Mouse (Mus musculus) frontal cortex, postnatal 25 days (tissue): Measurements from ENCODE around the gene Taf3.
A peak's percentile ranks its signal among the peaks of the same experiment; 100 is the strongest.

ENCODE experiments used
- DNase-seq, 2 experiments: peaks; one replicate each; pipeline ENCODE4 v3.0.0; 2022; ENCODE audit warnings: low spot score in 2 of 2

The Taf3 gene

DNA sequence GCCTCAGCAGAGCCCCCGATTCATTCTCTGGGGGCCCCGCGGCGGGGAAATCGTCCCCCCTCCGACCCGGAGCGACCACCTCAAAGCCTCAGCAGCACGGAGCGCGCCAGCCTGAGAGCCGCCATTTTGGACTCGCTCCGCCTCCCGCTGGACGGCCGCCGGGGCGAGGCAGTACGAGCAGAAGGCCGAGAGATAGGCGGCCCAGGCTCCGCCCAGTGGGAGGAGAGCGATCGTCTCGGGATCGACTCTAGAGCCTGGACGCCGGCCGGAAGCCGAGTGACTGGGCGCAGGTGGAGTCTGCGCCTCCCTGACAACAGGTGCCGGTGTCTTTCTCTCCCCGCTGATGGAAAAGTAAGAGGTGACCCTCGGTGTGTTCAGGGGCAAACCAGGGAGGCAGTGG lies at the start of gene Taf3:
Gene Taf3 (minus strand): TSS at position 136 of the 400 bp plus-strand sequence.
- DNase-seq, result peak; percentile 81 to 82

DNA sequence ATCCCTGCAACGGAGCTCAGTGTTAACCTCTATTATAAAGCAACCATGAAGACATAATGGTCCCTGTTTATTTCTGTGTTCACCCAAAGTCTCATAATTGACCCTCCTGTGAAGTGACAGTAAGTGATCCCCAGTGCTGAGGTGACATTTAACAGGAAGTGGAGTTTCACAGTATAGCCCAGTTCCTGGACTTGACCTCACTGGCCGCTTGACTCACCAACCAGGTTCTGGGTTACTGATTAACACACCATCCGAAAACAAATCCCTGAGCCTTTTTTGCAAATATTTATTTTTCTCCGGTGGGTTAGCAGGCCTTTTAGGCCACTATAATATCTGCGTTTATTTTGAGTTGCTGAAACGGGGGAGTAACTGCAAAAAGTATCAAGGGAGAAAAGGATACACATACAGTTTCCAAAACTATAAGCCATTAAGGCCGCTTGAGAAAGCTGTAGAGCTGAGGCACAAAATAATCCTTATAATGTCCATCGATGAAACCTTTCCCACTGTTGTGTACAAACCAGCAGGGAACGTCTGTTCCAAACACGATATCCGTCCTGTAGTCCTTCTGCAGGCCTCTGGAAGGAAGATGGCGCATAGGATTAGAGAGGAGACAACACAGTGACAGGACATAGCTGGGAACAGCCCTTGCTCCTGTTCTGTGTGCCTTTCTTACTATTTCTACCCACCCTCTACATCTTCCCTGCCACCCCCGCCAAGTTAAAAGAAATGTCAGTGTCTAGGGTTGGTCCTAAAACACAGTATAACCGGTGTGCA lies 46.1 kb upstream of the Taf3 start:
- no peak for DNase-seq

DNA sequence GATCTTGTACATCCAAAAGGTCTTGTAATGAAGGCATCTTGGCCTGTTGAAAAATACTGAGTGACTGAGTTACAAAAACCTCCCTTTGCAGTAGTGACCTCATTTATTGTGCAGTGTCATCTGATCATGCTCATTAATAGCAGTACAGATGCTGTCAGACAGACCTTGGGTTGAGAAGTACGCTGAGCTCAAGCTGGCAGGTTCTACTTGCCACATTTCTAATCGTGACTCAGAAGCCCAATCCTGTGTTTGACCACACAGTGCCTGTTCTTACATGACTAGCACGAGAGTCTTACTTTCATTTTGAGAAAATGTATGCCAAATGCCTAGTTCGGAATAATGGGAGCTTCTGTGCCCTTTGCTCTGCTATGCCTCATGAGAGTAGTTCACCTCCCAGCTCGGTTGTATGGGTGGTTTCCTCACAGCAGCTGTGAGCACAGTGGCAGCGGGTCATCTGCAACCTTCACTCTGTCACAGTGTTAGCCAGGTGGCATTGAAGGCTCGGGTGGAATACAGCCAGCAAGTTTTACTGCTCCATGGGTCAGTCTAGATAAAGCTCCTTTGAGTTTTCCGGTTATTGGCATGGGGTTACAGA lies 39.0 kb upstream of the Taf3 start:
- DNase-seq, result no peak

DNA sequence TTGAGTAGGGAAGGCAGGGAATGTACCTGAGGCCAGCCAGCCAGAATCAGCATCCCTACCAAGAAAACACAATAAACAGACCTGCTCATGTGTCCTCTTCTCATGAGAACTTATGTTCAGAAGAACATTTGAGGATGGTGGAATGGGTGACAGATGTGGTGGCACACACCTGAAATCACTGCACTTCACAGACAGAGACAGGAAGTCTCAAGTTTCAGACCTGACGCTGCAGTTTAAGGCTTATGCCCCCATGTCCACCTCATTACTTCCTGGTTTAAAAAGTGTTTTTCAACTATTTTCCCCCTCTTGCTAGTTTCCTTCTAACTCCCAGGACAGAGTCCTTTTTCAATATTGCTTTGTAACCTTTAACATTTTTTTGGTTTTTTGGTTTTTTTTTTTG lies 34.3 kb upstream of the Taf3 start:
- DNase-seq, result no peak

DNA sequence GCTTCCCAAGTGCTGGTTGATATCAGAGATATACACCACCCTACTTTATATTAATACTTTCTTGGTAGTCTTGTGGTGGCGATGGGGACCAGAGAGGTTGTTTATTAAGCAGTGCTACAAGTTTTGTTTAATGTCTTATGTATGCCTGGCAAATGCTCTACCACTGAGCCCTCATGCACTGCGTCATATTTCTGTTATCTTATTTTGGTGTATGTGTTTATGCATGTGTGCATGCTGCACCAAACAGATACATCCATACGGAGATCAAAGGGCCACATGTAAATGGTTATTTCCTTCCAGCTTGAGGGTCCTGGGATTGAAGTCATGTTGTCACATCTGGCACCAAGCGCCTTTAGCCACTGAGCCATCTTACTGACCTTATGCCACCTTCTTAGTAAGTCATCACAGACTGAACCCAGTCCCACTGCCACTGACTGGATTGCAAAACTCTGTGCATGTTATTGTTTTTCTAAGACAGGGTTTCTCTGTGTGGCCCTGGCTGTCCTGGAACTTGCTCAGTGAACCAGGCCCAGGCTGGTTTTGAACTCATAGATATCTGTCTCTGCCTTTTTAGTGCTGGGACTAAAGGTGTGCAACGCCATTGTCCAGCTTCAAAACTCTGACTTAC lies 33.2 kb upstream of the Taf3 start:
- no peak for DNase-seq

DNA sequence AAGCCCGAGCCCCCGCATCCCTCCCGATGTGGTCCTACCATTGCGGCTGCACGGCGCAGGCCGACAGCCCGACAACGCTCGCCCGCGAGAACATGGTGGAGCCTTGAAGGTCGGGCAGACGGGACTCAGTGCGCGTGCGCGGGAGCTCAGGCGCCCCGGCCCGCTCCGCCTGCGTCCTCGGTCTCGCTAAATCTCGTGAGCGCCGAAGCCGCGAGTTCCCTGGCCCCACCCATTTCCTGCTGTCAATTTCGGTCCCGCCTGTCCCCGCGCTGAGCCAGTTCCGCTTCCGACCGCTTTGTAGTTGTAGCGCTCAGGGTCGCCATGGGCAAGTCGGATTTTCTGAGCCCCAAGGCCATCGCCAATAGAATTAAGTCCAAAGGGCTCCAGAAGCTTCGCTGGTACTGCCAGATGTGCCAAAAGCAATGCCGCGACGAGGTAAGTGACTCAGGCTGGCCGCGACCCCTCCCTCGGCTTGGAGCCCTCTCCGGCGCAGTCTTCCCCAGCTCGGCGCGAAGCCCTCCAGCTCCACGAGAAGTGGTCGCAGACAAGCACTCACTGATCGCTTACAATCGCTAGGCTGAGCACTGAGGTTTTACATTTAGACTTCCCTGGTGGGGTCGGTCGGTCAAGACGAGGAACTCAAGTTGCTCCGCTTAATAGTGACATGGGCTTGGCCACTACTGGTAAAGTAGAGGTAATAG lies 32.1 kb upstream of the Taf3 start, which contains the start of the genes Atp5c1 and Kin:
Gene Atp5c1 (minus strand): TSS at position 201 of the 701 bp plus-strand sequence.
Gene Kin (plus strand): TSS at position 284 of the 701 bp plus-strand sequence.
- DNase-seq, result peak; percentile 89 to 92

DNA sequence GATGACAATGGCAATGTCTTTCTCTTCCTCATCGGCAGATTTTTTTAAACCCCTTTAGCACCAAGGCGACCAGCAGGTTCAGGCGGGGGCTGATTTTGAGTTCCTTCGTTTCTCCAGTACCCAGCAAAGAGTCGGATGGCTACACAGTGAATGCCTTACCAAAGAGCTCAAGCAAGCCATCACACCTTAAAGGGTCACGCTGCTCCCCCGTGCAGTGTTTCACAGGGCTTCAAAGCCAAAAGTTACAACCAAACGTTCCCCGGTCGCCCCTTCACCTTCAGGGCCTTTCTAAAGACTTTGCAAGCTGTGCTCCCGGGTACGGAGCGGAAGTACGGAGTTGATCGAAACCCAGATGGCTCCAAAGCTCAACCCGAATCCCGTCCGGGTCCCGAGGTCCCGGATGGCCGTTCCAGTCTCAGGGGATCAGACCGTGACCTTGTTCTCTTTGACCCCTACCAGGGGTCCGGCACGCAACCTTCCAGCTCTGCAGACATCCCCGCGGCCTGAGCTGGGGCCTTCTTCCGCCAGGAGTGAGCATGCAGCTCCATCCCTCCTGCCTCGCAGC lies 31.4 kb upstream of the Taf3 start:
- DNase-seq, result no peak

DNA sequence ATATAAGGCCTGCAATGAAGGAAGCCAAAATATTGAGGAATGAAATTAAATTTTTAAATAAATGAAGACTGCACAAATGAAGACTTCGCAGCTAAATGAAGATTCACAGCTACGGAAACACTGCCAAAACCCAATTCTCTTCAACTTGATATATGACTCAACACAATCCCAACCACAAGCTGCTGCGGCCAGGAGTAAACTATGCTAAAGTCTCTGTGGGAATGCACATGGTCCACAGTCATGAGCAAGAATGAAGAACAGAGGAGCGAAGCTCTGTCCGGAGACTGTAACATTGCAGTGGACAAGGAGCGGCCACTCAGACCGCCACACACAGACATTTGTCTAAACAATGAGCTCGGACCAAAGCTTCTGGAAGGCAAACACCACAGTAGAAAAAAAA lies 28.3 kb upstream of the Taf3 start:
- DNase-seq, result no peak

DNA sequence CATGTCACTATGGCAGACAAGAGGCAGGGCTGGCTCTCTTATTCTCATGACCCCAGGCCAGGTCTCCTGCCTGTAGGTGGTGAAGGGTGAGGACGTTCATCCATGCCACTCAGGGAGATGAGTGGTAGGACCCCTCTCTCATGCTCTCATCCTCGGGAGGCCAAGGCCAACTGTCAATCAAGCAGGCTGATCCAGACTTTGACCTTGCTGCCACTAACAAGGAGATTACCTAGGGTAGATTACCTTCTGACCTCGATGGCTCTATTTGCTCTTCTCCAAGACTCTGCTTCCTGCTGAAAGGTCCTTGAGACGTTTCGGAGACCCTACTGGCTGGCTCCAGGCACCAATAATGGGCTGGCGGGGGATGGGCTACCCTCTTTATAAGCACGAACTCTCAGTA lies 26.1 kb upstream of the Taf3 start:
- no peak for DNase-seq

DNA sequence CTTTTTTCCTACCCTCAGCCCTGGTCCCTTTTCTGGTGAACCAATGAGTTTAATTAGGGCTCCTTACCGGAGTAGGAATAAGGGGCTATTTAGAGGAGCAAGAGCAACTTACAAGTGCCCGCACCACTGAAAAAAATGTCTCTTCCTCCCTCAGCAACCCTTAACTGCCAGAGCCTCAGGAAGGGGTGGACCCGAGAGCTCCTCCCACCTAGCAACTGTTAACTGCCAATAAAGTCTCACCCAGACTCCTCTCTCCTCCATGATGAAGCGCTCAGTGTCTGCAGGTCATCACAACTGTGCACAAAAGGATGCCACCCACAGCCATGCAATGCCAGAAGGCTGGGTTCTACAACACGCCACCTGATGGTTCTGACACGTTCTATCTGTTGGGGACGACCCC lies 23.4 kb upstream of the Taf3 start:
- no peak for DNase-seq

DNA sequence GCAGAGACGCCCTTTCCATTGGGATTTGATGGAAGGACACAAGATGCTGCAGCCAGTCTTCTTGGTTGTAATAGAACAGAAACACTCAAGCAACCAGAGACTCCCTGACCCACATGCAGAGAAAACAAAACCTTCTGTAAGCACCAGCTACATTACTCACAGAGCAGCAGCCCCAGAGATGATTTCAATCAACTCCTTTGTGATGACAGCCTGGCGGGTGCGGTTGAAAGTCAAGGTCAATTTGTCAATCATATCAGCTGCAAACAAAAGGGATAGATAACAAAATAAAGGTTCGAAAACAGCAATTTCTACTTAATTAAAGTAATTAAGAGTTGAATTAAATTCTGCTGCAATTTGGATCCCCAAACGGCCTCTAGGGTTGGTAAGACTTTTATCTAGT lies 10.4 kb upstream of the Taf3 start:
- DNase-seq, result no peak

DNA sequence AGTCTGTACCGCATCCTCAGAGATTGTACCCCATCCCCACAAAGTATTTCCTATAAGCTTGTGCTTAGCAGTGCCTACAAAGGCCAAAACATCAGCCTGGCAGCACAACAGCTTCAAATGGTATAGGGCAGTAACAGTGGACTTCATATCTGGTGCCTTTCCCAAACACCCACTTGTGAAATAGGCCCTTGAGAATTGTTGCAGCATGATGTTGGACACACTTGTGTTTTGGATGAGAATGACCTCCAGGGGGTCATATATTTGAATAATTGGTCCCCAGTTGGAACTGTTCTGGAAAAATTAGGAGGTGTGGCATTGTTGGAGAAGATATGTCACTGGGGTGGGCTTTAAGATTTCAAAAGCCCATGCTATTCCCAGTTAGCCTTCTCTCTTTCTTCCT lies 3.6 kb upstream of the Taf3 start:
- no peak for DNase-seq

DNA sequence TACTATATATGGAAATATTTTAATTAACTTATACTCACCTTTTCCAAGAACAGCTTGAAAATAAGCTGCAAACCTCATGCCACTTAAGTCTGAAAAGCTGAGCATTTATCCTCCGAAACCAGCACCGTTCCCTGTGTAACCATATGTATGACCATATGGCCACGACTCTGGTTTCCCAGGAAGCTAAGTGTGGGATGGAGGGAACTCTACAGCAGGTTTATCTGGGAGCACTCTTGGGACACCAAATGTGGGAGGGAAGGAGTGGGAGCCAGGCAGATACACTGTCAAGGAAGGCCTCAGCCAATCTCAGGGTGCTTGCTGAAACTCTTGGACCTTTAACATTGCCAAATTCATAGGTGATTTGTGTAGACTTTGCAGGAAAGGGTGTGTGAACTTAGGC lies 2.5 kb upstream of the Taf3 start:
- DNase-seq, result peak in 1 of 2 experiments; percentile 29

DNA sequence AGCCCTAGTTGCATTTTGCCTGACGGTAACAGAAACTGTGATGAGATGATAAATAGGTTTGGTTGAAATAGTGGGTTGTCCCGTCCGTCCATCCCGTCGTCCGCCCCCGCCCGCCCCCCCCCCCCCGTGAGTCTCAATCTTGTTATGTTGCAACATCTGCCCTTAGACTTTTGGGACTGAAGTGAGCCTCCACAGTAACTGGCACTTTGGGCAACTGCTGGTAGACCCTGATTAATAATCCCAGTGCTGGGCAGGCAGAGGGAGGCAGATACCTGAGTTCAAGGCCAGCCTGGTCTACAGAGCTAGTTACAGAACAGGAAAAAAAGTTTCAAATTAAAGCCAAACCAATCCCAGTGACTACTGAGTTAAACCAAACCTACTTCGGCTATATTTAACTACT lies 1.1 kb upstream of the Taf3 start:
- no peak for DNase-seq

DNA sequence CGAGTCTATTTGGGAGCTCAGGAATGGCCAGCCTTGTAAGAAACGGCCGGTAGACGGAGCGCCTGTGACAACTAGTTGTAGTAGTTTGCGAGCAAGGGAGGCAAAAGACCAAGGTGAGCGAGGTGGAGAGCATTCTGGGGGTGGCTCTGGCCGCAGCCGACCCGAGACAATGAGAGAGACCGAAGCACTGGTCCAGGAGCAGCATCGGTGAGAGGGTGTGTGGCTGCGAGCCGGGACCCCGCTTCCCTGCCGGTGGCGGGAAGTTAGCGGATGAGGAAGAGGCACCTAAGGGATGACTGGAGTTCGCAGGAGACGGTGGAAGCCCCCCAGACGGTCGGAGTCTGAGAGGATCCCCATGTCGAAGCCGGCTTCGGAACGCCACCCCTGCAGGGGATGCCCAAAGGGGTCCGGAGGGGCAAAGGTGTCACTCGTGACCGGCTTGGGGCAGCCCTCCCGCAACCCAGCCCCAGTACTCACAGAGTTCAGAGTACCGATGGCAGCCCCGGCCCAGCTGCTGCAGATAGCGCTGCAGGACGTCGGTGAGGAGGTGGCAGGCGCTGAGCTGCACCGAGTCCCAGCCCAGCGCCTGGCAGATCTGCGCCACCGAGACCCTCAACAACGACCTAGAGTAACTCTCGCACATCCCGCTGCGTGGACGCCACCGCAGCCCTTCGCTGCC lies 499 bp downstream of the Taf3 start:
- DNase-seq, result no peak

DNA sequence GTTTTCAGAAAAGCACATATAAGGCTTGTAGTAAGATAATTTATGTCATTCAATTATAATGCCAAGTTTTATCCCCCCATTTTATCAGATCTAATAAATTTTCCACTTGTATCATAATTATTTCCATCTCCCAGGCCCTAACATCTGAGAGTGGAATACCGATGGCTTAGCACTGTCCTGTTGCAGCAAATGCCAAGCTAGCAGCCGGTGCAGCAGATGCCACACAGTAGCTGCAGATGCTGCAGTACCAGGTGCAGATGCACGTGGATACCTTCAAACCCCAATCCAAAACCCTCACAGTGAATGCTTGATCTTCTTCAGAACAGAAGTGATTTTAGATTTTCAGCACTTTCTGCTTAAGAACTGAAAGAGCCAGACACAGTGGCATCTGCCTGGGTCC lies 13.4 kb downstream of the Taf3 start:
- DNase-seq, result no peak

DNA sequence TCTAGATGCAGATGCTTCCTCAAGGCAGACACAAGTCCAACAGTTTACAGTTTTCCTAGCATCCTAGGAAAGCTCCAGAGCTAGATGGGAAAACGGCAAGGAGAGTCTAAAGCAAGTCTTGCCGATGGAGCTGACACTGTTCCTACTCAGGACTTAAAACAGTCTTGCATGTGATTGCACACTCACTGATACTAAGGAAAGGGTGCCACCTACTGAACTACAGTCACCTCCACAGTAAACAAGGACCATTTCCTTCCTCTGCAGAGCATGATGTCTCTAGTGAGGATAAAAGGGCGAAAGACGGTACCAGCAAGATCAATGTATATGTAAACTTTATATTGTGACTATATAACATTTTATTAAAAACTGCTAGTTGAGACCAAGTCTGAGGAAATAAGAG lies 14.7 kb downstream of the Taf3 start:
- no peak for DNase-seq

DNA sequence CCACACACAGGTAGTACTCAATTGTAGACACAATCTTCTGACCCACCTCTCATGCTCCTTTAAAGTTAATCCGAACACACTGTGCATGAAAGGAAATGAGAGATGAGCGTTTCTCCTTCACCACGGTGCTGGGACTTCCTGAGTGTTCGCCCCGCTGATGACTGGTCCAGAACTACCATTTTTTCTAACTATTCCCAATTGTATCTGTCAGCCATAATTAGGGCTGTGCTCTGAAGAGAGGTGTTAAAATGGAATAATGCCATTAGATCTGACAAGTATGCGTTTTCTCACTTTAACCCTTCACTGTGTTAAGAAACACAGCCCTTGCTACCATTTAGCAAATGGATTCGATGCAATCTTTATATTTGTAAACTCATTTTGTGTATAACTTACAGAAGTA lies 18.6 kb downstream of the Taf3 start:
- DNase-seq, result no peak

DNA sequence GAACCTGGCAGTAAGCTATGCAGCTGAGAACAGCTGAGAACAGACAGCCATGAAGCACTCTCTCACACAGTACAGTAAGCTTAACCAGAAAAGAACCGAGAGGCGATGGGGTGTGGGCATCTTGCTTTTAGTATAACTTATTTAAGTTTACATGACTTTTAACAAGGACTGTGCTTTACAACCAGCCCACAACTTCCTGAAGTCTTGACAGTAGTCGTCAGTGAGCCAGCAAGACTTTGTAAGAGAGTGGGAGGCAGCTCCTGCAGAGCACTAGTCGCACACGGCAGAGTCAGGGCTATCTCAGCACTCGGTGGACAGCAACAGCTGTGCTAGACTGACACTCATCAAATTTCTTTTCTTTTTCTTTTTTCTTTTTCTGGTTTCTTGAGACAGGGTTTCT lies 24.1 kb downstream of the Taf3 start:
- DNase-seq, result no peak

DNA sequence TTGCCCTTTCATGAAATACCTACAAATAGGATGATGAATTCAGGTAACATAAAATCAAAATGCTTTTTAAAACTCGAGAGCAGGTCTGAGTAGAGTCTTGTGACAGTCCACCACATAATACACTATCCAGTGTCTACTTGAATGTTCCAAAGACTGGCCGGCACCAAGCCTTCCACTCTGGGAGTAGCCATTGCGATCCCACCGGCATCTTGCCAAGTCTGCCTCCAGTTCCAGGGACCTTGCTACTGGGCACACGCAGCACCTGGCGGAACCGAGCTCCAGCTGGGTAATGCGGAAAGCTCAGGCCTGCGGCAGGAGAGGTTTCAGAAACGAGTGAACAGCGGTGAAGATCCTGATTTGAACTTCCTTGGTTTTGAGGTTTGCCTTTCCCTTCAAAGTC lies 27.1 kb downstream of the Taf3 start:
- no peak for DNase-seq

DNA sequence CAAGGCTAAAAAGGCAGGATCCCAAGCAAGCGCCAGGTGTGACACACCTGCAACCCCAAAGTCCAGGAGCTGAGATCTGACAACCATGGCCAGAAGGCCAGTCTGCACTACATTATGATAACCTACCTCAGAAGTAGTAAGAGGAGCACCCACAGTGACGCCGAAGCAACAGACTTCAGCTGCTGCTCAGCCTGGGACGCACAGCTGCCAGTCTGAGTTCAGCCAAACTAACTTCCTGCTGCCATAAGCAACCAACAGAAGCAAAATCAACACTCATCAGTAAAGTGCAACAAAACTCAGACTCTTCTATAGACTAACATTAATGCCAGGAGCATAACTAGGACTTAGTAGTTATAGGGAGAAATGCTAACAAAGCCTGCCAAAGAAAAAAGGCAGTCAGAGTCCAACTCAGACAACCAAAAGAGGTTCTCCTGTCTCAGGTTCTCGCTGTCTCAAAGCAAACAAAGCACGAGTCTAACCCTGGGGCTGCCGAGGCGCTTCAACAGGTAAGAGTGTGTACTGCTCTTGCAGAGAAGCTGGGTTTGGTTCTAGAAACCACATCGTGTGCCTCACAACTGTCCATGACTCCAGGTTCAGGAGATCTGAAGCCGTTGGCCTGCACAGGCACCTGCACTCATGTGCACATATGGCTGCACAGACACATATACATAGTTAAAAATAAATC lies 33.3 kb downstream of the Taf3 start:
- no peak for DNase-seq
